Mouse (Mus musculus): Measurements from ENCODE around the gene Ppp1r12a. TPM values are rescaled to one million over a fixed set of nuclear protein-coding genes. Genes with fewer than 3 reads are reported as not detected.

The Ppp1r12a gene
- polyA plus RNA-seq, 1 experiment from 2014 or later: 69.6 TPM

DNA sequence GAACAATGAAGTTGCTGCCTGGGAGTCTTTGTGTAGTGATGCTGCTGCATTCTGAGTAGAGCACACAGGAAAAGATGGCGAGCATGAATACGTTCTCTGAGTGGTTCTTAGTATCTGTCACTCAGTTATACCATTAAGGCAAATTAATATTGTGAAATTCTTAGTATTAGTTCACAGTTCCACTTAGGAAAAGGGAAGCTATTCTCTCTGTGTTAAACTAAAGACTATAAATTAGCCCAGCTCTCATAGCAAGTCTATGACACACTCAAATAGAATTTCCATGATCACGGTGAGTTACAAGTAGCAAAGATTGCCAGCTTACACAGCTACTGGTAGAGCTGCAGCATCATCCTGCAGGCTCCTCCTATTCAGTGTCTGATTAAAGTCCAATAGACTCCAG lies 23.3 kb downstream of the Ppp1r12a start:
- no peak overlapping the region for H3K4me3 ChIP-seq (replicated peaks; ENCODE audit: low read length)
- 81% methylated on average over 3 of the region's 3 CpGs for WGBS
- H3K9ac ChIP-seq: no peak overlapping the region
- no peaks in the 10 kb centered on the region for H3K36me3 ChIP-seq (replicated peaks; ENCODE audit: control insufficient read depth, insufficient read depth)
- ATAC-seq (ENCODE audit: low FRiP score): 0 out of 2 replicates have a peak, but pooled peaks have one; percentile 24
- H3K4me1 ChIP-seq (replicated peaks; ENCODE audit: control insufficient read depth, insufficient read depth, low read length): peaks cover 16% of the 10 kb centered on the region; the same call in 1 of the 2 replicates
- H3K4me2 ChIP-seq (replicated peaks): no peak overlapping the region
- H3K27ac ChIP-seq: no peak overlapping the region
- DNase-seq (ENCODE audit: low spot score): no peak
- no peaks in the 10 kb centered on the region for H3K9me3 ChIP-seq (ENCODE audit: control insufficient read depth, low read length)
- no peaks in the 10 kb centered on the region for H3K27me3 ChIP-seq (ENCODE audit: control insufficient read depth, insufficient read depth, low read length)

DNA sequence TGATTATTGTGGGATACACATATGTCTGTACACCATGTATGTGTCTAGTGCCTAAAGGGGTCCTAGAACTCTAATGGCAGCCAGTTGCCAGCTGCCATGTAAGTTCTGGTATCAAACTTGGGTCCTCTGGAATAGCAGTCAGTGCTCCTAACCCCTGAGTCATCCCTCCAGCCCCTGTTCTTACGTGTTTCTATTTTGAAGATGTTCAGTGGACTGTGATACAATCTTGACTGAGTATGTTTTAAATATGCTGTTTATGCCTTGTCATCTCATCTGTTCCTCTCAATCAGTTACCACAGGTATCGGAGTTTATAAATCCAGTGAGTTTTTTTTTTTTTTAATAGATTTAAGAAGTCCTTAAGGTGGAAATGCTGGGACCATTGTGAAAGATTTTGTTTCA lies 27.3 kb downstream of the Ppp1r12a start:
- DNase-seq (ENCODE audit: low spot score) (no peak), ATAC-seq (ENCODE audit: low FRiP score) (no peak)
- H3K4me2 ChIP-seq (replicated peaks): no peak overlapping the region
- H3K27me3 ChIP-seq (ENCODE audit: control insufficient read depth, insufficient read depth, low read length): no peaks in the 10 kb centered on the region
- no peaks in the 10 kb centered on the region for H3K36me3 ChIP-seq (replicated peaks; ENCODE audit: control insufficient read depth, insufficient read depth)
- H3K4me3 ChIP-seq (replicated peaks; ENCODE audit: low read length): no peak overlapping the region
- H3K9ac ChIP-seq: no peak overlapping the region
- H3K4me1 ChIP-seq (replicated peaks; ENCODE audit: control insufficient read depth, insufficient read depth, low read length): peaks cover 15% of the 10 kb centered on the region
- no peak overlapping the region for H3K27ac ChIP-seq
- 77% methylated on average over 2 of the region's 2 CpGs for WGBS
- no peaks in the 10 kb centered on the region for H3K9me3 ChIP-seq (ENCODE audit: control insufficient read depth, low read length)

DNA sequence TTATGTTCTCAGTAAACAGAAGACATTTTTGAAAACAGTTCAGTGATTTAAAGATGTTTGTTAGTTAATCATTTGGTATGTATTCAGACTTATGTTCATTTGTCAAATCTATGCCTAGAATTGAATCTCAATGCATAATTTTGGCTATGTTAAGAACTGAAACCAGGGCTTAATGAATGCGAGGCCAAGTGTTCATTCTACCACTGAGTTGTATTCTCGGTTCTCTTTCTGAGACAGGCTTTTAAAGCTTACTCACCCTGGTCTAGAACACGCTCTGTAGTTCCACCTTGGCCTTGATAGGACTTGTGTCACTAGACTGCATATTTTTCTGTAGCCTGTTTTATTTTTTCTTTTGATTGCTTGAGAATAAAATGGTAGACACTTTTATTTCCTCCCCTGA lies 28.0 kb downstream of the Ppp1r12a start:
- H3K27ac ChIP-seq: no peak overlapping the region
- ATAC-seq (ENCODE audit: low FRiP score): no peak
- H3K9me3 ChIP-seq (ENCODE audit: control insufficient read depth, low read length): no peaks in the 10 kb centered on the region
- H3K4me3 ChIP-seq (replicated peaks; ENCODE audit: low read length): no peak overlapping the region
- no peak overlapping the region for H3K4me2 ChIP-seq (replicated peaks)
- peaks cover 11% of the 10 kb centered on the region for H3K4me1 ChIP-seq (replicated peaks; ENCODE audit: control insufficient read depth, insufficient read depth, low read length)
- no peaks in the 10 kb centered on the region for H3K36me3 ChIP-seq (replicated peaks; ENCODE audit: control insufficient read depth, insufficient read depth)
- 93% methylated on average over 3 of the region's 3 CpGs for WGBS
- no peaks in the 10 kb centered on the region for H3K27me3 ChIP-seq (ENCODE audit: control insufficient read depth, insufficient read depth, low read length)
- no peak overlapping the region for H3K9ac ChIP-seq
- DNase-seq (ENCODE audit: low spot score): no peak

DNA sequence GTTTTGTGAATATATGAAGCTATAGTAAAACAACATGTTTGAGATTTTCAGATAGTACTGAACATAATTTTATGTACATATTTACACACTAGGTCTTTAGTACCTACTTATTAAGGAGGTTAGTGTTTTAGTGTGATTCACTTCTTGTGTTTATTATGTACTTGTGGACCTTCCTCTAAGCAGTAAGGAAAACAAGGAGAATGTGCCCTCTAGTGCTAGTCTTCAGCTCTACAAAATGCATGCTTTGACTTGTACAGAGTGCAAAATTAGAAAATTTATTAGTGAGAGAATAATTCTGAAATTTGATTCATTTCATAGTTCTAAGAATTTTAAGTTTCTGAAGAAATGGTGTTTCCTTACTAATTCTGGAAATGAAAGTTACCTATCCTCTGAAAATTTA lies 28.6 kb downstream of the Ppp1r12a start:
- Histone ChIP-seq H3K4me3 (replicated peaks; ENCODE audit: low read length) (no peak overlapping the region), H3K9ac (no peak overlapping the region), H3K27me3 (ENCODE audit: control insufficient read depth, insufficient read depth, low read length) (no peaks in the 10 kb centered on the region), H3K9me3 (ENCODE audit: control insufficient read depth, low read length) (no peaks in the 10 kb centered on the region), H3K27ac (no peak overlapping the region), H3K4me2 (replicated peaks) (no peak overlapping the region), H3K36me3 (replicated peaks; ENCODE audit: control insufficient read depth, insufficient read depth) (no peaks in the 10 kb centered on the region), H3K4me1 (replicated peaks; ENCODE audit: control insufficient read depth, insufficient read depth, low read length) (peaks cover 11% of the 10 kb centered on the region)
- no peak for DNase-seq (ENCODE audit: low spot score)
- ATAC-seq (ENCODE audit: low FRiP score): no peak

DNA sequence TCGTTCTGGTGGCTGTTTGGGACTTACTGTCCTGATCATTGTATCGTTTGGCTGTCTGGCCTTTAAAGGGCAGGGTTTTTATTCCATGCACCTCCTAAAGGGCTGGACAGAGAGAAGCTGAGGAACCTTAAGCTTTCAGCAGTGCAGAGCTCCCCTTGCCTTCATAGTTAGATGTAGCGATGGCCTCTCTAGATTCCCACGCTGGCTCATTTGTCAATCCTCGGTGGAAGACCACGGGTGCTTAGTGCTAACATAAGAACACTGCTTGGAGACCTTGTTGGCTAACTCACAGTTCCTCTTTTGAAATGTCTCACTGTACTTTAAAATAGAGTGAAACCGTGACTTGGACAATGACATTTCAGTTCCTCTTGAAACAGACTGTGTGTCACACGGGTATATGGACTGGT lies 29.4 kb downstream of the Ppp1r12a start:
- Histone ChIP-seq H3K36me3 (replicated peaks; ENCODE audit: control insufficient read depth, insufficient read depth) (no peaks in the 10 kb centered on the region), H3K4me3 (replicated peaks; ENCODE audit: low read length) (no peak overlapping the region), H3K27me3 (ENCODE audit: control insufficient read depth, insufficient read depth, low read length) (no peaks in the 10 kb centered on the region), H3K9ac (no peak overlapping the region), H3K4me2 (replicated peaks) (no peak overlapping the region), H3K9me3 (ENCODE audit: control insufficient read depth, low read length) (no peaks in the 10 kb centered on the region), H3K4me1 (replicated peaks; ENCODE audit: control insufficient read depth, insufficient read depth, low read length) (peaks cover 11% of the 10 kb centered on the region), H3K27ac (no peak overlapping the region)
- ATAC-seq (ENCODE audit: low FRiP score) (no peak), DNase-seq (ENCODE audit: low spot score) (no peak)
- WGBS: 54% methylated on average over 8 of the region's 8 CpGs

DNA sequence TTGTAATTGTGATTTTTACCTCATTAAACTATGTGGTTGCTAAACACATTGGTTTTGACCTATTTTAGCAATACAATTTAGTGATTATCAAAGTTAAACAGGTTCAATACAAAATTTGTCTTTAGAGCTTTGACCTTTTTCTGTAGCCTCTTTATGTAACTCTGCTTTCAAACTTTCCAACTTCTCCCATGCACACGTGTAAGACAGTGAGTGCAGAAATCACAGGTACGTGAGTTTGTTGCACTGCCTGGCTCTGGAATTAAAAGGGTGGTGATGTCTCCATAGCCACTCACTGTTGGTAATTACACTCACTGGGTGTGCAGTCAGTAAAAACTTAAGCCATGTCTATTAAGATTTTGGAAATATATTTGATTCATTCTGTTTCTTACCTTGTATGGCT lies 30.3 kb downstream of the Ppp1r12a start:
- no peak overlapping the region for H3K9ac ChIP-seq
- no peaks in the 10 kb centered on the region for H3K36me3 ChIP-seq (replicated peaks; ENCODE audit: control insufficient read depth, insufficient read depth)
- no peaks in the 10 kb centered on the region for H3K27me3 ChIP-seq (ENCODE audit: control insufficient read depth, insufficient read depth, low read length)
- no peak overlapping the region for H3K4me2 ChIP-seq (replicated peaks)
- H3K4me3 ChIP-seq (replicated peaks; ENCODE audit: low read length): no peak overlapping the region
- DNase-seq (ENCODE audit: low spot score): no peak
- H3K9me3 ChIP-seq (ENCODE audit: control insufficient read depth, low read length): no peaks in the 10 kb centered on the region
- H3K27ac ChIP-seq: no peak overlapping the region
- ATAC-seq (ENCODE audit: low FRiP score): no peak
- WGBS: 69% methylated on average over 2 of the region's 2 CpGs
- H3K4me1 ChIP-seq (replicated peaks; ENCODE audit: control insufficient read depth, insufficient read depth, low read length): peaks cover 11% of the 10 kb centered on the region

DNA sequence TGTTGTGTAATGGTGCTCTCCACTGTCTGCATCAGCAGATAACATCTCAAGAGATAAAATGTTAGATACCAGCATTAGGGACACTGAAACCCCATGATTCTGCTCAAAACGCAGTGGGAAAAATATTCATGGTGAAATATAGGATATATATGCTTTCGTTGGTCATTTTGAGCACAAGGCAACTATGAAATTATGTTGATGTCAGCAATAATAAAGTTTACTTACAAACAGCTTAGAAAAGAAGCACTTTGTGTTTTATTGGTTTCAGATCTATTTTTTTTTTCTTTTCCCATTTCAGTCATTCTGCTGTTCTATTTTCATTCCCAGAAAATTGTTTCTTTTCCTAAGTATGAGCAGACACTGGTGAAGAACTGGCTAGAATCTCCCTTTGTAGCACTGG lies 34.1 kb downstream of the Ppp1r12a start:
- ATAC-seq (ENCODE audit: low FRiP score) (no peak), DNase-seq (ENCODE audit: low spot score) (no peak)
- H3K36me3 ChIP-seq (replicated peaks; ENCODE audit: control insufficient read depth, insufficient read depth): peaks cover 8% of the 10 kb centered on the region; the same call in 1 of the 2 replicates
- 94% methylated on average over 2 of the region's 2 CpGs for WGBS
- no peaks in the 10 kb centered on the region for H3K9me3 ChIP-seq (ENCODE audit: control insufficient read depth, low read length)
- H3K4me1 ChIP-seq (replicated peaks; ENCODE audit: control insufficient read depth, insufficient read depth, low read length): peaks cover 7% of the 10 kb centered on the region
- H3K9ac ChIP-seq: no peak overlapping the region
- no peak overlapping the region for H3K4me3 ChIP-seq (replicated peaks; ENCODE audit: low read length)
- no peak overlapping the region for H3K27ac ChIP-seq
- no peak overlapping the region for H3K4me2 ChIP-seq (replicated peaks)
- no peaks in the 10 kb centered on the region for H3K27me3 ChIP-seq (ENCODE audit: control insufficient read depth, insufficient read depth, low read length)

DNA sequence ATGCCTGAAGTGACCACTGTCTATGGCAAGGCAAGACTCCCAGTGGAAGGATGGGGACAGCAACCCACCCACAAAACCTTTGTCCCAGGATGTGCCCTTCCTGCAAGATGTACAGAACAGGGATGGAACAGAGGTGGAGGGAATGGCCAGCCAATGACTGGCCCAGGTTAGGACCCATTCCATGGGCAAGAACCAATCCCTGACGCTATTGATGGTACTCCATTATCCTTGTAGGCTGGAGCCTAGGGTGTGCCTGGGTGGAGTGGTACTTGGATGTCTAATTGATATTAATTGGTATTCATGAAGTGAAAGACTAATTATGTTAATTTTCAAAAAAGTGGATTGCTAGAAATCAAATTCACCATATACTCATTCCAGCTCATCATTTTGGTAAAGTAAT lies 35.5 kb downstream of the Ppp1r12a start:
- WGBS: 97% methylated on average over 1 of the region's 1 CpGs
- H3K27me3 ChIP-seq (ENCODE audit: control insufficient read depth, insufficient read depth, low read length): no peaks in the 10 kb centered on the region
- peaks cover 8% of the 10 kb centered on the region; the same call in 1 of the 2 replicates for H3K36me3 ChIP-seq (replicated peaks; ENCODE audit: control insufficient read depth, insufficient read depth)
- no peak for ATAC-seq (ENCODE audit: low FRiP score)
- H3K4me1 ChIP-seq (replicated peaks; ENCODE audit: control insufficient read depth, insufficient read depth, low read length): no peaks in the 10 kb centered on the region
- H3K9ac ChIP-seq: no peak overlapping the region
- no peak overlapping the region for H3K4me3 ChIP-seq (replicated peaks; ENCODE audit: low read length)
- H3K27ac ChIP-seq: no peak overlapping the region
- no peak for DNase-seq (ENCODE audit: low spot score)
- H3K4me2 ChIP-seq (replicated peaks): no peak overlapping the region
- no peaks in the 10 kb centered on the region for H3K9me3 ChIP-seq (ENCODE audit: control insufficient read depth, low read length)

DNA sequence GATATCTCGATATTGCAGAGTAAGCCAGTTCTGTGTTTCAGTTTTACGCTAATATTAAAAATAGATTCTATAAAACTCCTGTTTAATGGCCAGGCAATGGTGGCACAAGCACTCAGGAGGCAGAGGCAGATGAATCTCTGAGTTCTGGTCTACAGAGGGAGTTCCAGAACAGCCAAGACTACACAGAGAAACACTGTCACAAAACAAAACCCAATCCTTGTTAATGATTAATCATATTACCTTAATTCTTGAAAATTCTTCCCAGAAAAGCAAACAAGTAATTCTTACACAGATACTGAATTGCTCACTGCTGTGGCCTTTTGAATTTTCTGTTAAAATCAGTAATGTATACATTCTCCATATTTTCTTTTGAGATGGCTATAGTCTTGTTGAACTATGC lies 37.0 kb downstream of the Ppp1r12a start:
- ATAC-seq (ENCODE audit: low FRiP score) (no peak), DNase-seq (ENCODE audit: low spot score) (no peak)
- H3K4me2 ChIP-seq (replicated peaks): no peak overlapping the region
- peaks cover 8% of the 10 kb centered on the region; the same call in 1 of the 2 replicates for H3K36me3 ChIP-seq (replicated peaks; ENCODE audit: control insufficient read depth, insufficient read depth)
- WGBS: 95% methylated on average over 2 of the region's 2 CpGs
- no peak overlapping the region for H3K9ac ChIP-seq
- H3K27me3 ChIP-seq (ENCODE audit: control insufficient read depth, insufficient read depth, low read length): no peaks in the 10 kb centered on the region
- no peak overlapping the region for H3K4me3 ChIP-seq (replicated peaks; ENCODE audit: low read length)
- no peak overlapping the region for H3K27ac ChIP-seq
- H3K9me3 ChIP-seq (ENCODE audit: control insufficient read depth, low read length): no peaks in the 10 kb centered on the region
- H3K4me1 ChIP-seq (replicated peaks; ENCODE audit: control insufficient read depth, insufficient read depth, low read length): no peaks in the 10 kb centered on the region

DNA sequence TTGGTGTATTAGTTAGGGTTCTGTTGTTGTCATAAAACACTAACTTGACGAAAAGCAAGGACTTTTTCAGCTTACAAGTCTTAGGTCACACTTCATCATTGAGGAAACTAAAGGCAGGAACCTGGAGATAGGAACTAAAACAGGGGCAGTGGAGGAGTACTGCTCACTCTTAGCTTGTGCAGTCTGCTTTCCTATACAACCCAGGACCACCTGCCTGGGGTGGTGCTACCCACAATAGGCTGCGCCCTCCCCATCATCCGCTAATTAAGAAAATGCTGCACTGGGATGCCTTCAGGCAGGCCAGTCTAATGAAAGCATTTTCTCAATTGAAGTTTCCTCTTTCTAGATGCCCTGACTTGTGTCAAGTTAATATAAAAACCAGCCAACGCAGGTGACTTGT lies 40.1 kb downstream of the Ppp1r12a start:
- no peaks in the 10 kb centered on the region for H3K4me1 ChIP-seq (replicated peaks; ENCODE audit: control insufficient read depth, insufficient read depth, low read length)
- no peak overlapping the region for H3K4me3 ChIP-seq (replicated peaks; ENCODE audit: low read length)
- H3K9ac ChIP-seq: no peak overlapping the region
- ATAC-seq (ENCODE audit: low FRiP score) (0 out of 2 replicates have a peak, but pooled peaks have one; percentile 65), DNase-seq (ENCODE audit: low spot score) (no peak)
- no peaks in the 10 kb centered on the region for H3K9me3 ChIP-seq (ENCODE audit: control insufficient read depth, low read length)
- peaks cover 8% of the 10 kb centered on the region; the same call in 1 of the 2 replicates for H3K36me3 ChIP-seq (replicated peaks; ENCODE audit: control insufficient read depth, insufficient read depth)
- H3K4me2 ChIP-seq (replicated peaks): no peak overlapping the region
- no peak overlapping the region for H3K27ac ChIP-seq
- 87% methylated on average over 4 of the region's 4 CpGs for WGBS
- no peaks in the 10 kb centered on the region for H3K27me3 ChIP-seq (ENCODE audit: control insufficient read depth, insufficient read depth, low read length)
